Mouse (Mus musculus) E14TG2a.4 (cell line): Measurements from ENCODE around the gene Rbfox1.

Source experiments
- CTCF ChIP-seq: conservative IDR thresholded peaks from 2 replicates; pipeline ENCODE4 v1.5.1; 2014; ENCODE audit warnings: low read length
- POU5F1 ChIP-seq: IDR thresholded peaks from 2 replicates; pipeline ENCODE4 v1.6.1; 2014; ENCODE audit warnings: low read length, borderline replicate concordance

DNA sequence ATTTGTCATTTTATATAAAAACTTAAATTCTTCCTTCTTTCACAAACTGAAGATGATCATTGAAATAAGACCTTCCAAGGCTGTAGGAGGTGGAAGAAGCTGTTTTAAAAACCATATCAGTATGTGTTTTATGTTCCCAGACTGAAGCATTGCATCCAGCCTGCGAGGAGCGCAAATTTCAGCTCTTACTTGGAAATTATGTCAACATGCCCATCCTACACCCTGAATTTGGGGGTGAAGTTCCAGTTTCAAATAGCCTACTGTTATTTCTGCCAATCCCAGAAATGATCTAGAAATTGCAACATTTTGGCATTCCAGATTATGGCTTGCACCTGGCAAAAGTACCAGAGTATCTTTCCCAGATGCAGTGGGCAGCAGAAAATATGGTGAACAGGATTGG, 1290.8 kb downstream of the Rbfox1 start:
- TF ChIP-seq CTCF (no peak), POU5F1 (no peak)
